Mouse (Mus musculus) thymus, adult 2 months (tissue): ENCODE data around the gene Cfap206. TPM values are rescaled to one million over a fixed set of nuclear protein-coding genes. Genes with fewer than 3 reads are reported as not detected.

ENCODE experiments used
- DNase-seq: peaks from one replicate; pipeline ENCODE4 v3.0.0; 2021
- H3K27ac ChIP-seq: fragments of 200-500 bp; 2 replicates; pipeline ENCODE4 v1.5.1; 2012; ENCODE audit warnings: low read length, control low read depth; ENCODE audit not compliant: control insufficient read depth, insufficient read depth
- H3K27me3 ChIP-seq: fragments of 200-500 bp; 2 replicates; pipeline ENCODE4 v1.6.1; 2012; ENCODE audit warnings: mild to moderate bottlenecking, low read length, moderate library complexity, mixed read lengths; ENCODE audit not compliant: control insufficient read depth, insufficient read depth
- H3K36me3 ChIP-seq: fragments of 200-500 bp; 2 replicates; pipeline ENCODE4 v1.6.1; 2012; ENCODE audit warnings: mild to moderate bottlenecking, low read length, moderate library complexity; ENCODE audit not compliant: control insufficient read depth, insufficient read depth
- H3K4me1 ChIP-seq: fragments of 200-500 bp; replicated peaks from 2 replicates; pipeline ENCODE4 v1.6.1; 2012; ENCODE audit warnings: low read length; ENCODE audit not compliant: control insufficient read depth, insufficient read depth
- H3K4me3 ChIP-seq: fragments of 200-500 bp; 2 replicates; pipeline ENCODE4 v1.5.1; 2012; ENCODE audit warnings: mild to moderate bottlenecking, low read length, control low read depth, moderate library complexity; ENCODE audit not compliant: control insufficient read depth, insufficient read depth
- CTCF ChIP-seq: fragments of 200-500 bp; IDR thresholded peaks from 2 replicates; pipeline ENCODE4 v1.5.1; 2012; ENCODE audit warnings: mild to moderate bottlenecking, control low read depth, low read length, moderate library complexity, borderline replicate concordance; ENCODE audit not compliant: control insufficient read depth, poor library complexity, insufficient read depth; ENCODE audit errors: extremely low read depth
- POLR2A ChIP-seq: fragments of 200-500 bp; IDR thresholded peaks from 2 replicates; pipeline ENCODE4 v1.6.1; 2012; ENCODE audit warnings: mild to moderate bottlenecking, low read length, control low read depth, moderate library complexity; ENCODE audit not compliant: control insufficient read depth, poor library complexity, insufficient read depth; ENCODE audit errors: extremely low read depth
- WGBS: fragments of 180-500 bp; shearing (Covaris S2); methylation state at CpG from one replicate; pipeline ENCODE4 v1.1.7; 2018; 5-methylcytosine and 5-hydroxymethylcytosine counted together
- polyA plus RNA-seq: library from polyadenylated mRNA; depleted of rRNA; stranded (reverse); fragments of >200 nt; gene quantifications from 2 replicates; pipeline ENCODE4 v1.2.3, GENCODE M21; 2012; rRNA removed

The Cfap206 gene
- polyA plus RNA-seq, 1 experiment: 0.31 TPM

- no peak for DNase-seq
- no peak overlapping the region for H3K27ac ChIP-seq
- H3K27me3 ChIP-seq: no peaks in the 10 kb centered on the region
- no peak for TF ChIP-seq CTCF
- TF ChIP-seq POLR2A: no peak
- WGBS: 96% methylated on average over 7 of the region's 7 CpGs
- H3K36me3 ChIP-seq: peaks cover 14% of the 10 kb centered on the region
- no peaks in the 10 kb centered on the region for H3K4me1 ChIP-seq
- H3K4me3 ChIP-seq: no peak overlapping the region
These were observed 76.8 kb downstream of the Cfap206 start for GRCm38 (mm10) chr4:34653179-34653578.

- Histone ChIP-seq H3K4me1 (no peaks in the 10 kb centered on the region), H3K36me3 (peaks cover 16% of the 10 kb centered on the region; the same call in 1 of the 2 replicates), H3K27ac (no peak overlapping the region), H3K27me3 (no peaks in the 10 kb centered on the region), H3K4me3 (no peak overlapping the region)
- TF ChIP-seq POLR2A (no peak), CTCF (no peak)
- no peak for DNase-seq
These were observed 85.2 kb downstream of the Cfap206 start for GRCm38 (mm10) chr4:34644779-34645178.

DNA sequence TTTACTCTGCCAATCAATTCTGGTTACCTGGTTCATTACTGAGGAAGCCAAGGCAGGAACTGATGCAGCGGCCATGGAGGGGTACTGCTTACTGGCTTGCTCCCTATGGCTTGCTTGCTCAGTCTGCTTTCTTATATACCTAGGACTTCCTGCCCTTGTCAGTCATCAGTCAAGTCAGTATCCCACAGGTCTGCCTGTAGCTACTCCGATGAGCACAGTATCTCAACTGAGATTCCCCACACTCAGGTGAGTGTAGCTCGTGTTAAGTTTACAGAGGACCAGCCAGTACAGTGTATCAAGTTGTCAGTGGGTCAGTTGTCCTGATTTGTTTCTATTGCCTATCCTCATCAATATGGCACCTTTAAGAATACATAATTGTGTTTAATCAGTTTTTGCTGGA is 89.3 kb downstream of the Cfap206 start:
- 0 out of 2 replicates have a peak, but pooled peaks cover 5% of the 10 kb centered on the region for H3K36me3 ChIP-seq
- DNase-seq: no peak
- H3K27me3 ChIP-seq: no peaks in the 10 kb centered on the region
- H3K27ac ChIP-seq: no peak overlapping the region
- WGBS: 98% methylated on average over 3 of the region's 3 CpGs
- TF ChIP-seq CTCF (no peak), POLR2A (no peak)
- no peak overlapping the region for H3K4me3 ChIP-seq
- H3K4me1 ChIP-seq: no peaks in the 10 kb centered on the region

GRCm38 (mm10) chr4:34639745-34640364 is 90.2 kb downstream of the Cfap206 start:
- H3K4me1 ChIP-seq: no peaks in the 10 kb centered on the region
- H3K27me3 ChIP-seq: no peaks in the 10 kb centered on the region
- DNase-seq: no peak
- H3K27ac ChIP-seq: no peak overlapping the region
- 0 out of 2 replicates have a peak, but pooled peaks cover 5% of the 10 kb centered on the region for H3K36me3 ChIP-seq
- 96% methylated on average over 5 of the region's 5 CpGs for WGBS
- TF ChIP-seq CTCF (no peak), POLR2A (no peak)
- H3K4me3 ChIP-seq: no peak overlapping the region

Other genes starting within 250 kb of the Cfap206 start
- 39.3 and 49.2 TPM in 2 replicates for gene Akirin2, start 179.3 kb downstream of the Cfap206 start, polyA plus RNA-seq
- gene Orc3, start 115.3 kb downstream of the Cfap206 start, polyA plus RNA-seq: 26.8 and 34.0 TPM in 2 replicates
- gene Rars2, start 115.2 kb downstream of the Cfap206 start, polyA plus RNA-seq: 9.2 and 10.3 TPM in 2 replicates
- gene Slc35a1, start 42.8 kb downstream of the Cfap206 start, polyA plus RNA-seq: 9.0 and 10.6 TPM in 2 replicates
- not detected in 2 replicates for gene Gm136, start 26.1 kb upstream of the Cfap206 start, polyA plus RNA-seq
- 4.3 and 4.4 TPM in 2 replicates for gene Smim8, start 48.2 kb upstream of the Cfap206 start, polyA plus RNA-seq
- gene Zfp292, start 152.8 kb upstream of the Cfap206 start, polyA plus RNA-seq: 6.8 and 7.1 TPM in 2 replicates
- 0.43 and 1.00 TPM in 2 replicates for gene Cga, start 163.6 kb upstream of the Cfap206 start, polyA plus RNA-seq